Mouse (Mus musculus) right cerebral cortex, postnatal 36 days (tissue): ENCODE results near the gene Ergic3.
A peak's percentile ranks its signal among the peaks of the same experiment; 100 is the strongest.

ENCODE experiments used
- DNase-seq, 2 experiments: peaks; one replicate each; pipeline ENCODE4 v3.0.0; 2022; ENCODE audit warnings: low spot score in 2 of 2, mixed read lengths in 1 of 2

Ergic3 gene

DNA sequence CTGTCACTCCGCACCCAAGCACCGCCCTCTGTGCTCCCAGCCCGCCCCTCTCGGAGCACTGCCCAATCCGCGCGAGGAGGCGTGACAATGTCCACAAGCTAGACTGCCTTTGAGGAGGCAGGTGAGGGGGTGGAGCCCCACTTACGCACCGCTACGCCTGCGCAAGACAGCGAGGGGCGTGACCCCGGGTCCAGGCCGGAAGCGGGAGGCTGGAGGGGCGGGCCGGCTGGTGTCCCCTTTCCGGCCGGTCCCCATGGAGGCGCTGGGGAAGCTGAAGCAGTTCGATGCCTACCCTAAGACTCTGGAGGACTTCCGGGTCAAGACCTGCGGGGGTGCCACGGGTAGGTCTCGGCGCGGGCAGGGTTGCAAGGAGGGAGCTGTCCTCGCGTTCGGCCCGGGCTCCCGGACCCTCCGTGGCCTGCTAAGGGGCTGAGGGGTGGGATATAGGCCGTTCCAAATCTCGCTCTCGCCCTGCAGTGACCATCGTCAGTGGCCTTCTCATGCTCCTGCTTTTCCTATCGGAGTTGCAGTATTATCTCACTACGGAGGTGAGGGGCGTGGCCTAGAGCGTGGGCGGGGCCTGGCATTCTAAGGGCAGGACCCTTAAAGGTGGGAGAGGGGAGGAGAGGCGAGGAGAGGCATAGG is at the start of gene Ergic3, which contains the start of gene 6430550D23Rik:
Gene Ergic3 (plus strand): TSS at position 158 of the 645 bp plus-strand sequence.
Gene 6430550D23Rik (minus strand): TSS at position 90 of the 645 bp plus-strand sequence.
- peak; percentile 97 to 98 for DNase-seq

DNA sequence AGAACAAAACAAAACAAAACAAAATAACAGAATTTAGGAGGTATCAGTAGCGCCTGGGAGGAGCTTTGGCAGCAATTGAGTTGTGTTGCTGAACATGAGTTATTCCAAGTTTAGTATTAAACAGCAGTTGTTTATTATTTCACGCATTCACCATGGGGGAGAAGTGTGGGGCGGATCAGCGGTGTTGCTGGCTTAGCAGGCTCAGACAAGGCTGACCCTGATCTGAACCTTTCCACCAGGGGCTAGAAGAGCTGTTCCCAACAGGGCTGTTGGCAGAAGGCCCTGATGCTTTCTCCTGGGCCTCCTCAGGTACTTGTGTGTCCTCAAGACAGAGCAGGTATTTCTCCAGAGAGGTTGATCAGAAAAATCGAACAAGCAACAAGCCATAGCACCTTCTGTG is 47.9 kb upstream of the Ergic3 start:
- no peak for DNase-seq

GRCm38 (mm10) chr2:155961862-155962261 is 46.0 kb upstream of the Ergic3 start:
- DNase-seq, result no peak

DNA sequence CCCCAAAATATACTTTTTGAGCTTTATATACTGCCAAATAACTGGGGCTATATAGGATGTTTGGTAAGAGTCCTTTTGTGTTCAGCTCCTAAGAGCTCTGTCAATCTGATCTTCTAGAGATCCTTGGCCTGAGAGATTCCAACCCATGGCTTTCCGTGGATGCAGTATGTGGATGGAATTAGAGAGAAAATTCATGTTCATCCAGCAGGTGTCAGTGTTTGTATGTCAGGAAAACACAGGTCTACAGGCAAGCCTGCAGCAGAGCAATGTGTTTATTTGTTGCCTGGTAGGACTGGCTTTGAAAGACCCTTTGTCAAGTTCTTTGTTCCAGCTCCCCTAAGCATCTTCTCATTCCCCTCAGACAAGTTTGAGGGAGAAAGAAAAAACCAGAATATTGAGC is 44.9 kb upstream of the Ergic3 start:
- DNase-seq, result no peak

GRCm38 (mm10) chr2:155973348-155973747 is 34.5 kb upstream of the Ergic3 start:
- DNase-seq, result no peak

DNA sequence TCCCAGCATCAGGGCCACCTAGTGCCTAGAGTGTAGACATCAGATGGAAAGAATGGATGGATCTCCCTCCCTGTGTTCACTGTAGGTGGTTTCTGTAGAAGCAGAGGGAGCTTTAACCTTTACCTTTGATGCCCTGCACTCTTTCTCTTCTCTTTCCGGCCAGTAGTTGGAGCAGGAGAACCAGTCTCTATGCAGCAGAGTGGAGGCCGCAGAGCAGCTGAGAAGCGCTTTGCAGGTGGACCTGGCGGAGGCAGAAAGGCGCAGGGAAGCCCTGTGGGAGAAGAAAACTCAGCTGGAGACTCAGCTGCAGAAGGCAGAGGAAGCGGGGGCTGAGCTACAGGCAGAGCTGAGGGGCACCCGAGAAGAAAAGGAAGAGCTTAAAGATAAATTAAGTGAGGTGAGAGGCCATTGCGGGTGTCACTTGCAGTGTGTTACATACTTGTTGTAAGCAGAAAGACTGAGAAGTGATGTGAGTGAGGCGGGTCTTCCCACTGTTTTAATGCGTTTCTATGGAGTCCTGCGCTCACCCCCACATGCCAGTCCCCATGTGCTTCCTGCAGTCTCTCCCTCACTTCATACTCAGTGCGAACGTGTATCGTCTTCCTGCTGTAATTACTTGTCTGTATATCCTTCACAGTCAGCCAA is 33.6 kb upstream of the Ergic3 start:
- no peak for DNase-seq

GRCm38 (mm10) chr2:155979328-155979991 is 28.4 kb upstream of the Ergic3 start:
- no peak for DNase-seq

- no peak for DNase-seq
These were observed 22.1 kb upstream of the Ergic3 start for GRCm38 (mm10) chr2:155985776-155986175.

GRCm38 (mm10) chr2:155987131-155987530 is 20.7 kb upstream of the Ergic3 start:
- DNase-seq, result no peak

- DNase-seq, result no peak
These were observed 18.8 kb upstream of the Ergic3 start for GRCm38 (mm10) chr2:155989085-155989484.

DNA sequence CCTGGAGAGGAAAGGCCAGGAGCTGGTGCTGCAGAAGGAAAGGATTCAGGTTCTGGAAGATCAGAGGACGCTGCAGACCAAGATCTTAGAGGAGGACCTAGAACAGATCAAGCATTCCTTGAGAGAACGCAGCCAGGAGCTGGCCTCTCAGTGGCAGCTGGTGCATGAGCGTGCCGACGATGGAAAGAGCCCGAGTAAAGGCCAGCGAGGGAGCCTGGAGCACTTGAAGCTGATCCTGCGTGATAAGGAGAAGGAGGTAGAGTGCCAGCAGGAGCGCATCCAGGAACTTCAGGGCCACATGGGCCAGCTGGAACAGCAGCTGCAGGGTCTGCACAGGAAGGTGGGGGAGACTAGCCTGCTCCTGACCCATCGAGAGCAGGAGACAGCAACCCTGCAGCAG is 16.7 kb upstream of the Ergic3 start:
- DNase-seq, result no peak

- DNase-seq, result peak; percentile 43 to 49
These were observed 16.0 kb upstream of the Ergic3 start for GRCm38 (mm10) chr2:155991863-155992321.

GRCm38 (mm10) chr2:156005393-156005792 is 2.5 kb upstream of the Ergic3 start:
- no peak for DNase-seq

DNA sequence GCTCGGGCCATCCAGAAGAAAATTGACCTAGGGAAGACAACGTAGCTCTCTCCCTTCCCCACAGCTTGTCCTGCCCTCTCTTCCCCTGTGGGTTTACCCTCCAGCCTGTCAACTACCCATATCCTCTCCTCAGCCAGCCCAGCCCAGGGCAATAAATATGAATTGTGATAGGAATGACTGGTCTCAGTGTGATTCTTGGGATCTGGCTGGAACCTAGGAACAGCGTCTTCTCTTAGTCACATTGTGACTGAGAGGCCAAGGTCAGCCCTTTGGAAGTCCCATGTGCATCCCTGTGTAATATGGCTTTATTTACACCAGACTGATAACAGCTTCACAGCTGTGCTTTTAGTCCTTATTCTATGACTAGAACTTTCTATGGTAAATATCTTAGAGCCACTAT is 10.3 kb downstream of the Ergic3 start:
- no peak for DNase-seq

DNA sequence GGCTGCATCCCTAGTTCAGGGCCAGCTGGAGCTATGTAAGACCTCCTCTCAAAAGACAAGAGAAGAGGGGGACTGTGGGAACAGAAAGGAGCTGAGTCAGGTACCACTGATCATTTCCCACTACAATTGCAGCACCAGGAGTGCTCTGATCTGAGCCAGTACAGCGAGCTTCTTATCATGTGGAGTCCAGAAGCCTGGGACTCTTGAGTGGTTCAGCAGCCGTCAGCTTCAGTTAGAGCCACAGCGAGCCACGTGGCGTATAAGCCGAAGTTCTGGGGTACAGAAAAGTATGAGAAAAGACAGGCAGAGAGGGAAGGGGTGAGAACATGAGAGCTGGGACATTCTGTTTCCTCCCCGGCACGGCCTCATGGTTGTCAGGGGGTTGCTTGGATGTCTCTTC is 13.4 kb downstream of the Ergic3 start:
- no peak for DNase-seq

DNA sequence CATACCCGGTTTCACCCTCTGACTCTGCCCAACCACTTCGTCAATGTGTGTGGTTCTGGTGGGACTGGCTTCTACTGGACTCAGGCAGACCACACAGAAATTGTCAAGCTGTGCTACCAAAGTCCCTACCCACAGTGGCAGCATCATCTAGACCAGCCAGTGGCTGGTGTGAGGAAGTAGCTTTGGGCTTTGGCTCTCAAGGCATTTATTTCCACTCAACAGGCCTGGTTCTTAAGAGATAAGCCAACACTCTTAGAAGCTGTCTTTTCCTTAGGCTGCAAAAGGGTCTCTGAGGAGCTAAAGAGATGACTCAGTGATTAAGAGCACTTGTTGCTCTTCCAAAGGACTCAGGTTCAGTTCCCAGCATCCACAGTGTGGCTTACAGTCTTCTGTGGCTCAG is 13.9 kb downstream of the Ergic3 start:
- DNase-seq, result no peak

- no peak for DNase-seq
These were observed 17.6 kb downstream of the Ergic3 start for GRCm38 (mm10) chr2:156025482-156025881.

DNA sequence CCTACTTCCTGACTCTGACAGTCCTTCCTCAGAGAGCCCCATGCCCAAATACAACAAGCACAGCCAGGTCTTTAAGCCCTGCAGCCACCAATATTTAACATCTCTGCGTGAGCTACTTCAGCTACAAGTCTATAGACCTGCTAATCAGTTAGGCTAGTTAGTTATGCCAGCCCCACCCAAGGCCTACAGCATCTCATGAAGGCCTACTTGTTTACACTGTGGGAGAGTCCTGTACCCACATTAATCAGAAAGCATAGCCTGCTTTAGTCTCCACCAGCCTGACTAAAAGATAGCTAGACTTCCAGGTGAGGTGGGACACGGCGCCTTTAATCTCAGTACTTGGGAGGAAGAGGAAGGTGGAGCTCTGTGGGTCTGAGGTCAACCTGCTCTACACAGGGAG is 31.5 kb downstream of the Ergic3 start:
- no peak for DNase-seq

DNA sequence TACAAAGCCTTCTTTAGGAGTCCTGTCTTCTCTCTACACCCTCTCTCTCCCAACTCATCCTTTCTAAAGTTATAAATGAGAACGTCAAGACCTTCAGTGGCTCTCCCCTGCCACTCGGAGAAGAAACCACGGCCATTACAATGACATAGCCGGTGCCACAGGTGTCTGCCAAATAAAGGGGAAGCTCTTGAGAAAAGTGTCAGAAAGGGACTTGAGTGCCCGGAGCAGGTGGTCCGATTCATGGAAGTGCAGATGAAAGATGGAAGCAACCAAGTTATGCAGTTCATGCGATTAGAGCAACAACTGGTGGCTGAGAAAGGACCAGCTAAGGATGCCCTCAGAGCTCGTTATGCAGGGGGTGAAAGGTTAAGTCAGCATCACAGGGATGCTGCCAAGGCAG is 35.1 kb downstream of the Ergic3 start:
- no peak for DNase-seq

DNA sequence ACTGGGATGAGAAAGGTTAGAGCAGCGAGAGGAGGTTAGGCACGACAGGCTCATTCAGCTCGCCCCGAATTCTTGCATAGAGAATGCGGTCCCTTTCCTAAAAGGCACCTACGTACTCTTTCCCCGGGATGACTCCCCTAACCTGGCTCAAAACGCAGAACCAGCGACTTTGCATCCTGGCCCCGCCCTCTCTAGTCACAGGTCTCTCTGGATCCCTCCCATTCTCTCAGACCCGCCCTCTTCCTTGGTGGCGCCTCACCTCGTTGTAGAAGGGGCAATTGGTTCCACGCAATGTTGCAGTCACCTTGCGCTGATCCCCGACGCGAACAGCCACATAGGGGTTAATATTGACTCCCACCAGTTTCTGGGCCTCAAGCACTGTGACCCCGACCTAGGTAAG is 40.1 kb downstream of the Ergic3 start:
- no peak for DNase-seq

- DNase-seq, result no peak
These were observed 45.0 kb downstream of the Ergic3 start, which contains the start of gene Fer1l4 for GRCm38 (mm10) chr2:156052816-156053215. Gene Fer1l4 (minus strand): TSS chr2:156052947.

- peak in 1 of 2 experiments; percentile 48 for DNase-seq
These were observed 57.5 kb downstream of the Ergic3 start, which contains the start of gene Spag4 for GRCm38 (mm10) chr2:156065099-156066041. Gene Spag4 (plus strand): TSS chr2:156065175.
